ENCODE assay signal across 10 mouse cellular contexts in genomic region chr8:69848951-69849350, GRCm38 (mm10). TPM values are rescaled to one million over a fixed set of nuclear protein-coding genes. Genes with fewer than 3 reads are reported as not detected.
DNase-seq lines count a peak whose midpoint lies in the region; ATAC-seq lines count a peak whose summit lies in the region.
"Had no signal": no experiment of that assay in that cellular context is flagged by ENCODE, and none has a peak within 500 bp of the region (broad histone marks: within the 10 kb centered on the region; RNA-seq: fewer than 3 reads in every experiment).

No protein-coding gene starts in this region.

- peak; percentile 54; the same call in 1 of the 2 replicates for ATAC-seq in limb, embryonic 15.5 days (ENCODE audit: insufficient number of reproducible peaks, low FRiP score, low TSS enrichment, low read depth)
- ATAC-seq in stomach, embryonic 16.5 days (ENCODE audit: insufficient read depth, low FRiP score) = peak; percentile 87
- ATAC-seq in forebrain, embryonic 13.5 days = no peak

- no peak overlapping the region for H3K9ac ChIP-seq in limb, embryonic 15.5 days
- H3K9ac ChIP-seq in stomach, embryonic 16.5 days (ENCODE audit: low read length) = no peak overlapping the region
- no peak overlapping the region for H3K9ac ChIP-seq in forebrain, embryonic 13.5 days

- peak; percentile 18 for DNase-seq in gastrocnemius, adult 18-20 months (ENCODE audit: low spot score)
- no peak for DNase-seq in gastrocnemius, postnatal 10 days
- peak; percentile 50 for DNase-seq in gonadal fat pad, adult 2 months (ENCODE audit: low read depth)
- DNase-seq in layer of hippocampus, adult 11-12 months (ENCODE audit: low spot score) = no peak
- DNase-seq in right cerebral cortex, adult 18-20 months = no peak

- no peaks in the 10 kb centered on the region for H3K4me1 ChIP-seq in limb, embryonic 15.5 days
- no peaks in the 10 kb centered on the region for H3K4me1 ChIP-seq in stomach, embryonic 16.5 days (ENCODE audit: control insufficient read depth, insufficient read depth, low read length)
- H3K4me1 ChIP-seq in forebrain, embryonic 13.5 days = no peaks in the 10 kb centered on the region

- H3K36me3 ChIP-seq in limb, embryonic 15.5 days = no peaks in the 10 kb centered on the region
- no peaks in the 10 kb centered on the region for H3K36me3 ChIP-seq in stomach, embryonic 16.5 days (ENCODE audit: control insufficient read depth, insufficient read depth, low read length)
- peaks cover 20% of the 10 kb centered on the region for H3K36me3 ChIP-seq in forebrain, embryonic 13.5 days (ENCODE audit: poor library complexity, severe bottlenecking)

- H3K27me3 ChIP-seq in limb, embryonic 15.5 days = no peaks in the 10 kb centered on the region
- H3K27me3 ChIP-seq in stomach, embryonic 16.5 days (ENCODE audit: control insufficient read depth, insufficient read depth, low read length) = no peaks in the 10 kb centered on the region
- H3K27me3 ChIP-seq in forebrain, embryonic 13.5 days = no peaks in the 10 kb centered on the region

- H3K4me3 ChIP-seq in limb, embryonic 15.5 days = no peak overlapping the region
- no peak overlapping the region for H3K4me3 ChIP-seq in stomach, embryonic 16.5 days (replicated peaks; ENCODE audit: low read length)
- no peak overlapping the region for H3K4me3 ChIP-seq in forebrain, embryonic 13.5 days
- H3K4me3 ChIP-seq: left cerebral cortex, adult 2 months had no signal

- H3K9me3 ChIP-seq in limb, embryonic 15.5 days = no peaks in the 10 kb centered on the region
- H3K9me3 ChIP-seq in stomach, embryonic 16.5 days (replicated peaks; ENCODE audit: control insufficient read depth, low read length) = no peaks in the 10 kb centered on the region
- no peaks in the 10 kb centered on the region for H3K9me3 ChIP-seq in forebrain, embryonic 13.5 days (replicated peaks)

- 77% methylated on average over 8 of the region's 8 CpGs for WGBS in limb, embryonic 15.5 days
- WGBS in stomach, embryonic 16.5 days = 58% methylated on average over 8 of the region's 8 CpGs
- WGBS in forebrain, embryonic 13.5 days = 94% methylated on average over 8 of the region's 8 CpGs

- H3K27ac ChIP-seq in limb, embryonic 15.5 days = no peak overlapping the region
- peak overlapping the region; percentile 44 for H3K27ac ChIP-seq in stomach, embryonic 16.5 days (ENCODE audit: low read length)
- H3K27ac ChIP-seq in forebrain, embryonic 13.5 days = no peak overlapping the region
- H3K27ac ChIP-seq: left cerebral cortex, adult 2 months had no signal

- H3K4me2 ChIP-seq in limb, embryonic 15.5 days = no peak overlapping the region
- H3K4me2 ChIP-seq in stomach, embryonic 16.5 days (ENCODE audit: low read depth, low read length) = no peak overlapping the region
- H3K4me2 ChIP-seq in forebrain, embryonic 13.5 days = no peak overlapping the region

RNA-seq across cellular contexts. Expression of gene Pbx4, which starts 16.7 kb away (rescaled TPM):
- not detected for total RNA-seq in gastrocnemius, adult 18-20 months (2021)
- 1 to 10 TPM in 1 of 2 experiments, under 1 TPM in 1; 0.47 to 1.1 TPM for total RNA-seq in gastrocnemius, postnatal 10 days (2021)
- 3.3 and 3.7 TPM in 2 replicates for polyA plus RNA-seq in gonadal fat pad, adult 2 months (2012; rRNA removed)
- 4.3 and 4.7 TPM in 2 replicates for polyA plus RNA-seq in limb, embryonic 15.5 days (2015; fragmentation: Nextera tagmentation; extraction: Ambion mirVana)
- polyA plus RNA-seq in stomach, embryonic 16.5 days (2015; fragmentation: Nextera tagmentation; extraction: Ambion mirVana) = 3.1 and 4.6 TPM in 2 replicates
- polyA plus RNA-seq in forebrain, embryonic 13.5 days (2015; fragmentation: Nextera tagmentation; extraction: Ambion mirVana) = 63.5 and 67.7 TPM in 2 replicates

RNA-seq across cellular contexts. Expression of gene Lpar2, which starts 26.7 kb away (rescaled TPM):
- under 1 TPM; 0.05 to 0.07 TPM for total RNA-seq in gastrocnemius, adult 18-20 months (2021)
- total RNA-seq in gastrocnemius, postnatal 10 days (2021) = under 1 TPM; 0.07 to 0.25 TPM
- 1.8 and 2.6 TPM in 2 replicates for polyA plus RNA-seq in gonadal fat pad, adult 2 months (2012; rRNA removed)
- 0.36 and 0.45 TPM in 2 replicates for polyA plus RNA-seq in limb, embryonic 15.5 days (2015; fragmentation: Nextera tagmentation; extraction: Ambion mirVana)
- 0.22 and 0.35 TPM in 2 replicates for polyA plus RNA-seq in stomach, embryonic 16.5 days (2015; fragmentation: Nextera tagmentation; extraction: Ambion mirVana)
- 0.88 and 0.89 TPM in 2 replicates for polyA plus RNA-seq in forebrain, embryonic 13.5 days (2015; fragmentation: Nextera tagmentation; extraction: Ambion mirVana)

RNA-seq across cellular contexts. Expression of gene Cilp2, which starts 38.5 kb away (rescaled TPM):
- total RNA-seq in gastrocnemius, adult 18-20 months (2021) = 1 to 10 TPM; 2.5 to 2.7 TPM
- total RNA-seq in gastrocnemius, postnatal 10 days (2021) = 10 to 100 TPM; 25.3 to 28.4 TPM
- 1.0 and 1.1 TPM in 2 replicates for polyA plus RNA-seq in gonadal fat pad, adult 2 months (2012; rRNA removed)
- 2.9 and 3.7 TPM in 2 replicates for polyA plus RNA-seq in limb, embryonic 15.5 days (2015; fragmentation: Nextera tagmentation; extraction: Ambion mirVana)
- polyA plus RNA-seq in stomach, embryonic 16.5 days (2015; fragmentation: Nextera tagmentation; extraction: Ambion mirVana) = 0.37 and 0.59 TPM in 2 replicates
- 1.1 and 1.3 TPM in 2 replicates for polyA plus RNA-seq in forebrain, embryonic 13.5 days (2015; fragmentation: Nextera tagmentation; extraction: Ambion mirVana)
- total RNA-seq: neutrophil, adult 5-6 weeks had no signal

RNA-seq across cellular contexts. Expression of gene Gmip, which starts 40.5 kb away (rescaled TPM):
- 1 to 10 TPM; 3.5 to 3.8 TPM for total RNA-seq in gastrocnemius, adult 18-20 months (2021)
- total RNA-seq in gastrocnemius, postnatal 10 days (2021) = 1 to 10 TPM; 3.3 to 5.8 TPM
- 12.1 and 14.7 TPM in 2 replicates for polyA plus RNA-seq in gonadal fat pad, adult 2 months (2012; rRNA removed)
- 10.4 and 10.8 TPM in 2 replicates for polyA plus RNA-seq in limb, embryonic 15.5 days (2015; fragmentation: Nextera tagmentation; extraction: Ambion mirVana)
- polyA plus RNA-seq in stomach, embryonic 16.5 days (2015; fragmentation: Nextera tagmentation; extraction: Ambion mirVana) = 10.0 and 11.0 TPM in 2 replicates
- 24.0 and 28.6 TPM in 2 replicates for polyA plus RNA-seq in forebrain, embryonic 13.5 days (2015; fragmentation: Nextera tagmentation; extraction: Ambion mirVana)

RNA-seq across cellular contexts. Expression of gene Tssk6, which starts 53.0 kb away (rescaled TPM):
- not detected for total RNA-seq in gastrocnemius, adult 18-20 months (2021)
- total RNA-seq in gastrocnemius, postnatal 10 days (2021) = under 1 TPM in 1 of 2 experiments, not detected in 1; 0.38 TPM
- polyA plus RNA-seq in gonadal fat pad, adult 2 months (2012; rRNA removed) = 10.3 and 13.0 TPM in 2 replicates
- 3.2 and 4.2 TPM in 2 replicates for polyA plus RNA-seq in limb, embryonic 15.5 days (2015; fragmentation: Nextera tagmentation; extraction: Ambion mirVana)
- 2.1 and 2.3 TPM in 2 replicates for polyA plus RNA-seq in stomach, embryonic 16.5 days (2015; fragmentation: Nextera tagmentation; extraction: Ambion mirVana)
- 2.5 and 3.4 TPM in 2 replicates for polyA plus RNA-seq in forebrain, embryonic 13.5 days (2015; fragmentation: Nextera tagmentation; extraction: Ambion mirVana)

Comparison
In these comparisons a context has a peak if more than half of its experiments do, and no peak if none do; other contexts are left out.
1. DNase-seq: peak in gastrocnemius, adult 18-20 months (single experiment) and gonadal fat pad, adult 2 months (single experiment); none in gastrocnemius, postnatal 10 days (single experiment), layer of hippocampus, adult 11-12 months (single experiment) and right cerebral cortex, adult 18-20 months (single experiment).
2. RNA of gene Pbx4, which starts 16.7 kb away (polyA plus RNA-seq): 63.5 to 67.7 TPM in forebrain, embryonic 13.5 days; 4.3 to 4.7 TPM in limb, embryonic 15.5 days, 3.3 to 3.7 TPM in gonadal fat pad, adult 2 months and 3.1 to 4.6 TPM in stomach, embryonic 16.5 days; every median in the first group is over 10 times any median in the second.